Mouse (Mus musculus): ENCODE measurements around the gene Npvf.

DNA sequence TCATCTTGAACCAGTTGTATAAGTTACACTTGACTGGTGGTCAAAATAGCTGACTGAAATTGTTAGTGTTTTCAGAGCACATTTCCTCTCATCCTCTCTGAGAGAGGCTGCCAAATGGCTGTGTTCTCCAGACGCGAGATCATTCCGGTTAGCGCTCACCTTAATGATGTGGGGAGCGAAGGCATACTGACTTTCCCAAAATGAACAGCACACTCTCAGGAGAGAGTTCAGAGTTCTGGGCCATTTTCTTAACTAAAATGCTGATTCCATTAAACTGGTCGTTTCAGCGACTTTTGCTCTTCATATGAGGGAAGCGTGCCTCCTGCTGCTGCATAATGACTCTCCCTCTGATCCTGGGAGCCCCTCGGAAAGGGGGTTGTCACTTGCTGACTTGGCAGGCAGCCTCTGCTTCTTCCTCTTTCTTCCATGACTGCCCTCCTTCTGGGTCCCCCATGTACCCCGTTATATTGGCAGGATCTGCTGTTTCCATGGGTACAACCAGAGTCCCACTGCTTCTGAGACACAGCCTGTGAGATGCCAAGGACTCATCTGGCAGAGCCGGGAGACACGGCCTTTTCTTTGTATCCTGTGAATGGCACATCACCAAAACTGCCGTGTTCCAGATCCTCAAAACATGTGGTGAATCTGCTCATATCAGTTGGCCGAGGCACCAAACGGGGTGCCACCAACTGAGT lies 35.0 kb upstream of the Npvf start:
- TF ChIP-seq POLR2A (IDR thresholded peaks at IDR 0.05; ENCODE audit: low read depth, low read length) (no peak), CTCF (IDR thresholded peaks at IDR 0.05; ENCODE audit: extremely low read depth, insufficient read depth, insufficient read length, insufficient replicate concordance) (no peak)
